Mouse (Mus musculus): ENCODE results near the gene Card10.

- no peak for TF ChIP-seq CTCF (IDR thresholded peaks at IDR 0.05; ENCODE audit: borderline replicate concordance, insufficient read depth, low read depth, low read length)
- no peak for TF ChIP-seq POLR2A (IDR thresholded peaks at IDR 0.05; ENCODE audit: borderline replicate concordance, insufficient read depth, low read length)
These were observed 43.0 kb upstream of the Card10 start for GRCm38 (mm10) chr15:78845867-78846266.

Data from cerebellum, adult 2 months (tissue).